ENCODE assay signal across 9 mouse cellular contexts in the genomic region with DNA sequence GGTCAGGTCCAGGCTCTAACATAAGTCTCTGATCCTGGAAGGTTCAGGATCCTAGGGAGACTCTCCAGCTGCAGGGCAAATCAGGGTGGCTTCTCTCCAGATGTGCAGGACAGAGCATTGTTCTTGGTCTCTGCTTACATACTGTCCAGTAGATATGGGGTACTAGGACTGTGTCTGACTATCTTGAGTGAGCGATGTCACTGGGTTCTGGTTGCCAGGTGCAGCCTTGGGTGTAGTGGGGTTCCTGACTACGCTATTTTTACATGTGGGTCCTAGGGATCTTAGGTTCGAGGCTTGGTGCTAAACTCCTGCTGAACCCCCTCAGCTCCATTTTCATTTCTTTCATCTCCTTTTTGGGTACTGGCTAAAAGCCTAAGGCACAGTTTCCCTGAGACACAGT. TPM values are rescaled to one million over a fixed set of nuclear protein-coding genes. Genes with fewer than 3 reads are reported as not detected.
DNase-seq lines count a peak whose midpoint lies in the region; ATAC-seq and TF ChIP-seq lines count a peak whose summit lies in the region.
"Had no signal": no experiment of that assay in that cellular context is flagged by ENCODE, and none has a peak within 500 bp of the region (broad histone marks: within the 10 kb centered on the region; RNA-seq: fewer than 3 reads in every experiment).

No protein-coding gene starts in this region.

- DNase-seq in kidney, postnatal 36 days: no peak
- DNase-seq in embryonic facial prominence, embryonic 11.5 days (ENCODE audit: low spot score): no peak
- DNase-seq in embryo, embryonic 10 days (ENCODE audit: low spot score): no peak
- DNase-seq in left cerebral cortex, postnatal 4 days: no peak
- DNase-seq in testis, postnatal 10 days (ENCODE audit: low spot score): no peak
- DNase-seq: lung, postnatal 36 days had no signal

- WGBS in kidney, embryonic 16.5 days: 88% methylated on average over 3 of the region's 3 CpGs
- WGBS in embryonic facial prominence, embryonic 11.5 days: 87% methylated on average over 3 of the region's 3 CpGs
- 83% methylated on average over 3 of the region's 3 CpGs for WGBS in intestine, embryonic 15.5 days

- peaks cover 35% of the 10 kb centered on the region for H3K4me1 ChIP-seq in kidney, embryonic 16.5 days (ENCODE audit: insufficient read depth, low read length)
- peaks cover 3% of the 10 kb centered on the region; the same call in 1 of the 2 replicates for H3K4me1 ChIP-seq in embryonic facial prominence, embryonic 11.5 days (ENCODE audit: control insufficient read depth, insufficient read depth, low read length)
- H3K4me1 ChIP-seq in intestine, embryonic 15.5 days (replicated peaks): peaks cover 24% of the 10 kb centered on the region

- H3K27ac ChIP-seq in kidney, embryonic 16.5 days (ENCODE audit: low read length): no peak overlapping the region
- no peak overlapping the region for H3K27ac ChIP-seq in embryonic facial prominence, embryonic 11.5 days (replicated peaks; ENCODE audit: low read depth, low read length)
- H3K27ac ChIP-seq in intestine, embryonic 15.5 days: no peak overlapping the region

- H3K4me2 ChIP-seq in kidney, embryonic 16.5 days (replicated peaks; ENCODE audit: low read depth, low read length): peak overlapping the region; percentile 70
- H3K4me2 ChIP-seq in embryonic facial prominence, embryonic 11.5 days (ENCODE audit: low read depth, low read length): peak overlapping the region; percentile 59
- H3K4me2 ChIP-seq in intestine, embryonic 15.5 days (replicated peaks): peak overlapping the region; percentile 70
- H3K4me2 ChIP-seq in myocyte (ENCODE audit: low read depth): peak overlapping the region; percentile 93

- H3K9me3 ChIP-seq in kidney, embryonic 16.5 days (ENCODE audit: low read length): no peaks in the 10 kb centered on the region
- no peaks in the 10 kb centered on the region for H3K9me3 ChIP-seq in embryonic facial prominence, embryonic 11.5 days (replicated peaks; ENCODE audit: control insufficient read depth, low read length)
- H3K9me3 ChIP-seq in intestine, embryonic 15.5 days: no peaks in the 10 kb centered on the region

- peak overlapping the region; percentile 99 for H3K4me3 ChIP-seq in kidney, embryonic 16.5 days (ENCODE audit: low read length)
- peak overlapping the region; percentile 64 for H3K4me3 ChIP-seq in embryonic facial prominence, embryonic 11.5 days (ENCODE audit: low read depth, low read length)
- H3K4me3 ChIP-seq in intestine, embryonic 15.5 days (replicated peaks): peak overlapping the region; percentile 84
- peak overlapping the region; percentile 93 for H3K4me3 ChIP-seq in myocyte

- no peak overlapping the region for H3ac ChIP-seq in myocyte (ENCODE audit: control insufficient read depth, insufficient read length)

- TF ChIP-seq POLR2A in myocyte (IDR thresholded peaks at IDR 0.05; ENCODE audit: insufficient read length, low read depth): no peak

- H3K36me3 ChIP-seq in kidney, embryonic 16.5 days (ENCODE audit: insufficient read depth, low read length): peaks cover 22% of the 10 kb centered on the region; the same call in 1 of the 2 replicates
- H3K36me3 ChIP-seq in embryonic facial prominence, embryonic 11.5 days (replicated peaks; ENCODE audit: control insufficient read depth, insufficient read depth, low read depth, low read length): no peaks in the 10 kb centered on the region
- peaks cover 8% of the 10 kb centered on the region for H3K36me3 ChIP-seq in intestine, embryonic 15.5 days
- peaks cover 15% of the 10 kb centered on the region for H3K36me3 ChIP-seq in myocyte (ENCODE audit: control insufficient read depth, insufficient read depth)

- peaks cover 55% of the 10 kb centered on the region for H3K79me2 ChIP-seq in myocyte (ENCODE audit: control insufficient read depth, insufficient read depth)

- ATAC-seq in kidney, embryonic 16.5 days (ENCODE audit: low FRiP score, low TSS enrichment): no peak
- ATAC-seq in embryonic facial prominence, embryonic 11.5 days (replicated peaks; ENCODE audit: insufficient number of reproducible peaks, low FRiP score, low TSS enrichment, low read depth): no peak
- ATAC-seq in intestine, embryonic 15.5 days: no peak

- intact Hi-C loops in left cerebral cortex, postnatal 4 days (cut with DNase I): no loop called here

- H3K9ac ChIP-seq in kidney, embryonic 16.5 days (replicated peaks; ENCODE audit: low read length): peak overlapping the region; percentile 87
- peak overlapping the region; percentile 69 for H3K9ac ChIP-seq in embryonic facial prominence, embryonic 11.5 days (replicated peaks; ENCODE audit: low read length)
- peak overlapping the region; percentile 65 for H3K9ac ChIP-seq in intestine, embryonic 15.5 days

- H3K27me3 ChIP-seq in kidney, embryonic 16.5 days (ENCODE audit: insufficient read depth, low read length): no peaks in the 10 kb centered on the region
- H3K27me3 ChIP-seq in embryonic facial prominence, embryonic 11.5 days (ENCODE audit: control insufficient read depth, insufficient read depth, low read length): no peaks in the 10 kb centered on the region
- H3K27me3 ChIP-seq in intestine, embryonic 15.5 days (replicated peaks): no peaks in the 10 kb centered on the region
- no peaks in the 10 kb centered on the region for H3K27me3 ChIP-seq in myocyte (ENCODE audit: control insufficient read depth, insufficient read depth, insufficient read length)

TF ChIP-seq in myocyte, 11 proteins besides CTCF, POLR2A, EP300 and RAD21:
- TF ChIP-seq POLR2AphosphoS2 (IDR thresholded peaks at IDR 0.05; ENCODE audit: insufficient read length, low read depth): no peak
- TF ChIP-seq E2F4 (IDR thresholded peaks at IDR 0.05; ENCODE audit: insufficient read depth): no peak
- no peak for TF ChIP-seq SRF (IDR thresholded peaks at IDR 0.05; ENCODE audit: control insufficient read depth, insufficient read length, low read depth)
- TF ChIP-seq TCF12 (IDR thresholded peaks at IDR 0.05; ENCODE audit: insufficient read depth, poor library complexity, severe bottlenecking): no peak
- TF ChIP-seq REST (IDR thresholded peaks at IDR 0.05; ENCODE audit: insufficient read depth, insufficient read length): no peak
- TF ChIP-seq MAX (IDR thresholded peaks at IDR 0.05; ENCODE audit: low read depth): no peak
- TF ChIP-seq USF1 (IDR thresholded peaks at IDR 0.05; ENCODE audit: low read depth): no peak
- TF ChIP-seq MYOD1 (IDR thresholded peaks at IDR 0.05; ENCODE audit: control insufficient read depth in 1 of 3, insufficient read length in 2 of 3, low read depth in 2 of 3): no peak
- TF ChIP-seq CEBPB (IDR thresholded peaks at IDR 0.05; ENCODE audit: insufficient read depth, poor library complexity, severe bottlenecking): no peak
- TF ChIP-seq MYOG (IDR thresholded peaks at IDR 0.05; ENCODE audit: control insufficient read depth in 1 of 3, insufficient read depth in 1 of 3, insufficient read length in 2 of 3, low read depth in 2 of 3): no peak
- no peak for TF ChIP-seq TCF3 (IDR thresholded peaks at IDR 0.05; ENCODE audit: insufficient read length, low read depth)

RNA-seq across cellular contexts. Expression of gene Cdca4, which starts 1.3 kb away (rescaled TPM):
- polyA plus RNA-seq in kidney, embryonic 16.5 days (2015; fragmentation: Nextera tagmentation; extraction: Ambion mirVana): 113 and 124 TPM in 2 replicates
- 175 and 179 TPM in 2 replicates for polyA plus RNA-seq in embryonic facial prominence, embryonic 11.5 days (2014; fragmentation: Nextera tagmentation; extraction: Ambion mirVana)
- 87.6 and 88.0 TPM in 2 replicates for polyA plus RNA-seq in intestine, embryonic 15.5 days (2015; fragmentation: Nextera tagmentation; extraction: Ambion mirVana)
- polyA plus RNA-seq in myocyte (2012; fragmentation: generic; extraction: Trizol): 21.5 TPM
- total RNA-seq in left cerebral cortex, postnatal 4 days (2021): 10 to 100 TPM; 18.5 to 19.8 TPM

RNA-seq across cellular contexts. Expression of gene Clba1, which starts 21.8 kb away (rescaled TPM):
- 14.0 and 14.7 TPM in 2 replicates for polyA plus RNA-seq in kidney, embryonic 16.5 days (2015; fragmentation: Nextera tagmentation; extraction: Ambion mirVana)
- polyA plus RNA-seq in embryonic facial prominence, embryonic 11.5 days (2014; fragmentation: Nextera tagmentation; extraction: Ambion mirVana): 8.3 and 9.5 TPM in 2 replicates
- 3.7 and 4.6 TPM in 2 replicates for polyA plus RNA-seq in intestine, embryonic 15.5 days (2015; fragmentation: Nextera tagmentation; extraction: Ambion mirVana)
- 9.6 TPM for polyA plus RNA-seq in myocyte (2012; fragmentation: generic; extraction: Trizol)
- total RNA-seq in left cerebral cortex, postnatal 4 days (2021): 10 to 100 TPM; 15.0 to 15.8 TPM

RNA-seq across cellular contexts. Expression of gene Ahnak2, which starts 28.1 kb away (rescaled TPM):
- polyA plus RNA-seq in kidney, embryonic 16.5 days (2015; fragmentation: Nextera tagmentation; extraction: Ambion mirVana): 0.91 and 1.2 TPM in 2 replicates
- 0.13 and 0.18 TPM in 2 replicates for polyA plus RNA-seq in embryonic facial prominence, embryonic 11.5 days (2014; fragmentation: Nextera tagmentation; extraction: Ambion mirVana)
- polyA plus RNA-seq in intestine, embryonic 15.5 days (2015; fragmentation: Nextera tagmentation; extraction: Ambion mirVana): 2.3 and 3.0 TPM in 2 replicates
- 24.4 TPM for polyA plus RNA-seq in myocyte (2012; fragmentation: generic; extraction: Trizol)
- 10 to 100 TPM; 28.1 to 28.2 TPM for total RNA-seq in left cerebral cortex, postnatal 4 days (2021)

RNA-seq across cellular contexts. Expression of gene Gpr132, which starts 37.5 kb away (rescaled TPM):
- polyA plus RNA-seq in kidney, embryonic 16.5 days (2015; fragmentation: Nextera tagmentation; extraction: Ambion mirVana): 0.15 and 0.22 TPM in 2 replicates
- polyA plus RNA-seq in embryonic facial prominence, embryonic 11.5 days (2014; fragmentation: Nextera tagmentation; extraction: Ambion mirVana): 0.15 TPM in 1 of 2 replicates, not detected in the other
- polyA plus RNA-seq in intestine, embryonic 15.5 days (2015; fragmentation: Nextera tagmentation; extraction: Ambion mirVana): 0.24 and 0.40 TPM in 2 replicates
- 0.02 TPM for polyA plus RNA-seq in myocyte (2012; fragmentation: generic; extraction: Trizol)
- not detected for total RNA-seq in left cerebral cortex, postnatal 4 days (2021)
